Mouse (Mus musculus) brain, embryonic 14.5 days (tissue): Measurements from ENCODE around the gene BC080695.
"Not testable (repeated sequence)": the region's sequence is repeated elsewhere in the genome, so short reads cannot be mapped to it uniquely, and the experiment has no call there.

ENCODE experiments used
- CTCF ChIP-seq: fragments of 200-500 bp; IDR thresholded peaks from 2 replicates; pipeline ENCODE4 v1.5.1; 2012; ENCODE audit warnings: inconsistent platforms, mild to moderate bottlenecking, moderate library complexity, borderline replicate concordance; ENCODE audit not compliant: insufficient read depth, insufficient read length; ENCODE audit errors: extremely low read depth
- POLR2A ChIP-seq: fragments of 200-500 bp; IDR thresholded peaks from 2 replicates; pipeline ENCODE4 v1.6.1; 2012; ENCODE audit warnings: mild to moderate bottlenecking, inconsistent platforms, borderline replicate concordance; ENCODE audit not compliant: poor library complexity, insufficient read depth, insufficient read length, severe bottlenecking; ENCODE audit errors: extremely low read depth

GRCm38 (mm10) chr4:143551400-143551799 is at the start of gene BC080695, which contains the start of gene Gm13057:
- not testable (repeated sequence) for TF ChIP-seq CTCF, POLR2A
